Mouse (Mus musculus) cortical plate, adult 2 months (tissue): ENCODE results near the gene Tmem41a.

Experiments used
- CTCF ChIP-seq: fragments of 200-500 bp; IDR thresholded peaks from 2 replicates; pipeline ENCODE4 v1.5.1; 2011; ENCODE audit warnings: mild to moderate bottlenecking, control low read depth, low read length; ENCODE audit not compliant: insufficient read depth; ENCODE audit errors: extremely low read depth
- POLR2A ChIP-seq: fragments of 200-500 bp; IDR thresholded peaks from 2 replicates; pipeline ENCODE4 v1.6.1; 2011; ENCODE audit warnings: mild to moderate bottlenecking, low read length, control low read depth; ENCODE audit not compliant: insufficient read depth; ENCODE audit errors: extremely low read depth

DNA sequence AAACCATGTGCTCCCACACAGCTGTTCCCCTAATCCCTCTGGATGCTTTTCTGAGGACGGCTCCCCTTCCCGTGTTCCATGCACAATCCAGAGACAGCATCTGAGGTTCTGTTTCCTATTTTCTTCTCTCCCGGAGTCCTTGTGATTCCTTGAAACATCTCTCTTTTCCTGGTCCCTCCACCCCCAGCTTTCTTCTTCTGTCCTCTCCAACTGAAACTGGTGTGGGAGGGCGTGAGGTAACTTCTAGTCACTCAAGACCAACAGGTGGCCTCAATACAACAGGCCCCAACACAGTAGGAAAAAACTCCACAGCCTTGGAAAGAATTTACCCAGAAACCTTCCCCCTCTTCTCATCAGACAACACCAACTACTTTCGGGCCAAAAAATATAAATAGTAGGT, 30.0 kb upstream of the Tmem41a start:
- TF ChIP-seq POLR2A (no peak), CTCF (no peak)
